In genomic region chr17:58919061-58919460, GRCm38 (mm10) we compare ENCODE assay signal across 9 mouse cellular contexts.
A peak's percentile ranks its signal among the peaks of the same experiment; 100 is the strongest.
DNase-seq lines count a peak whose midpoint lies in the region; ATAC-seq and TF ChIP-seq lines count a peak whose summit lies in the region.
"Had no signal": no experiment of that assay in that cellular context is flagged by ENCODE, and none has a peak within 500 bp of the region (broad histone marks: within the 10 kb centered on the region; RNA-seq: fewer than 3 reads in every experiment).

No protein-coding gene starts in this region.

- H3K27ac ChIP-seq in heart, adult 2 months: no peak overlapping the region
- no peak overlapping the region for H3K27ac ChIP-seq in heart, embryonic 10.5 days
- no peak overlapping the region for H3K27ac ChIP-seq in MEL (ENCODE audit: control insufficient read depth, low read depth, low read length)
- peak overlapping the region; percentile 65 for H3K27ac ChIP-seq in embryonic facial prominence, embryonic 10.5 days (replicated peaks)
- H3K27ac ChIP-seq in hindbrain, embryonic 16.5 days (ENCODE audit: low read depth, low read length): no peak overlapping the region
- no peak overlapping the region for H3K27ac ChIP-seq in midbrain, embryonic 14.5 days (replicated peaks; ENCODE audit: low read depth, low read length)
- H3K27ac ChIP-seq: macrophage had no signal

- no peaks in the 10 kb centered on the region for H3K9me3 ChIP-seq in heart, embryonic 10.5 days
- no peaks in the 10 kb centered on the region for H3K9me3 ChIP-seq in MEL (replicated peaks; ENCODE audit: insufficient read depth, low read length)
- H3K9me3 ChIP-seq in embryonic facial prominence, embryonic 10.5 days: no peaks in the 10 kb centered on the region
- no peaks in the 10 kb centered on the region for H3K9me3 ChIP-seq in hindbrain, embryonic 16.5 days (ENCODE audit: control insufficient read depth, low read length)
- H3K9me3 ChIP-seq in midbrain, embryonic 14.5 days (ENCODE audit: control insufficient read depth, low read length): no peaks in the 10 kb centered on the region

- peak overlapping the region; percentile 51 for H3K4me2 ChIP-seq in hindbrain, embryonic 16.5 days (ENCODE audit: low read length)
- H3K4me2 ChIP-seq in midbrain, embryonic 14.5 days (ENCODE audit: low read length): peak overlapping the region; percentile 40

- intact Hi-C loops in heart, adult 2 months (cut with DNase I): no loop called here
- intact Hi-C loops in left cerebral cortex, postnatal 10 days (cut with DNase I): no loop called here

- no peak for DNase-seq in heart, adult 2 months
- no peak for DNase-seq in heart, embryonic 10.5 days (ENCODE audit: low spot score)
- DNase-seq in MEL (ENCODE audit: low read depth, low spot score): peak; percentile 83
- DNase-seq in embryonic facial prominence, embryonic 10.5 days (ENCODE audit: low spot score): peak; percentile 66
- peak; percentile 29 to 37 for DNase-seq in left cerebral cortex, postnatal 10 days (ENCODE audit: extremely low spot score in 1 of 2, low spot score in 2 of 2)
- peak; percentile 84 for DNase-seq in midbrain, embryonic 14.5 days

- peak; percentile 77 for ATAC-seq in hindbrain, embryonic 16.5 days
- peak; percentile 60 for ATAC-seq in midbrain, embryonic 14.5 days (ENCODE audit: low FRiP score, low TSS enrichment)
- ATAC-seq in erythroblast, adult 5-6 weeks (replicated peaks; ENCODE audit: low FRiP score, poor library complexity, severe bottlenecking): no peak

- H3K79me2 ChIP-seq in heart, adult 2 months (replicated peaks; ENCODE audit: control insufficient read depth, insufficient read depth, low read length): no peaks in the 10 kb centered on the region
- H3K79me2 ChIP-seq in MEL (ENCODE audit: control insufficient read depth, insufficient read depth, low read length, poor library complexity): no peaks in the 10 kb centered on the region

- no peaks in the 10 kb centered on the region for H3K4me1 ChIP-seq in heart, adult 2 months (ENCODE audit: control insufficient read depth, insufficient read depth, low read length)
- no peaks in the 10 kb centered on the region for H3K4me1 ChIP-seq in heart, embryonic 10.5 days
- H3K4me1 ChIP-seq in MEL (ENCODE audit: control insufficient read depth in 1 of 2, insufficient read depth in 2 of 2, low read length in 2 of 2): peaks cover 7 to 32% of the 10 kb centered on the region in 2 experiments
- H3K4me1 ChIP-seq in embryonic facial prominence, embryonic 10.5 days: peaks cover 12% of the 10 kb centered on the region
- peaks cover 3% of the 10 kb centered on the region; the same call in 1 of the 2 replicates for H3K4me1 ChIP-seq in hindbrain, embryonic 16.5 days (ENCODE audit: control insufficient read depth, insufficient read depth, low read depth, low read length)
- 0 out of 2 replicates have a peak, but pooled peaks cover 5% of the 10 kb centered on the region for H3K4me1 ChIP-seq in midbrain, embryonic 14.5 days (ENCODE audit: control insufficient read depth, insufficient read depth, low read length)

- H3K27me3 ChIP-seq in heart, adult 2 months (ENCODE audit: control insufficient read depth, insufficient read depth, low read length): no peaks in the 10 kb centered on the region
- H3K27me3 ChIP-seq in heart, embryonic 10.5 days (ENCODE audit: insufficient read depth, poor library complexity, severe bottlenecking): no peaks in the 10 kb centered on the region
- no peaks in the 10 kb centered on the region for H3K27me3 ChIP-seq in MEL (ENCODE audit: control insufficient read depth in 1 of 2, insufficient read depth in 2 of 2, low read length in 2 of 2)
- no peaks in the 10 kb centered on the region for H3K27me3 ChIP-seq in embryonic facial prominence, embryonic 10.5 days (replicated peaks; ENCODE audit: low read depth, poor library complexity, severe bottlenecking)
- no peaks in the 10 kb centered on the region for H3K27me3 ChIP-seq in hindbrain, embryonic 16.5 days (replicated peaks; ENCODE audit: control insufficient read depth, insufficient read depth, low read length)
- no peaks in the 10 kb centered on the region for H3K27me3 ChIP-seq in midbrain, embryonic 14.5 days (ENCODE audit: control insufficient read depth, insufficient read depth, low read length)

- TF ChIP-seq RAD21 in MEL (IDR thresholded peaks at IDR 0.05; ENCODE audit: low read depth, low read length): peak; percentile 98

- TF ChIP-seq EP300 in heart, adult 2 months (IDR thresholded peaks at IDR 0.05; ENCODE audit: insufficient read depth, low read depth, low read length): no peak
- no peak for TF ChIP-seq EP300 in MEL (IDR thresholded peaks at IDR 0.05; ENCODE audit: low read depth in 1 of 2, low read length in 2 of 2)

- no peaks in the 10 kb centered on the region for H3K36me3 ChIP-seq in heart, adult 2 months (ENCODE audit: control insufficient read depth, insufficient read depth, low read length)
- H3K36me3 ChIP-seq in heart, embryonic 10.5 days: no peaks in the 10 kb centered on the region
- H3K36me3 ChIP-seq in MEL (ENCODE audit: control insufficient read depth in 1 of 2, insufficient read depth in 2 of 2, low read length in 2 of 2): peaks cover 0 to 35% of the 10 kb centered on the region in 2 experiments; a peak in 2 of 4 replicates
- H3K36me3 ChIP-seq in embryonic facial prominence, embryonic 10.5 days (replicated peaks): no peaks in the 10 kb centered on the region
- H3K36me3 ChIP-seq in hindbrain, embryonic 16.5 days (ENCODE audit: control insufficient read depth, insufficient read depth, low read length): no peaks in the 10 kb centered on the region
- no peaks in the 10 kb centered on the region for H3K36me3 ChIP-seq in midbrain, embryonic 14.5 days (ENCODE audit: control insufficient read depth, insufficient read depth, low read length)

- no peak overlapping the region for H3K4me3 ChIP-seq in heart, adult 2 months
- H3K4me3 ChIP-seq in heart, embryonic 10.5 days: no peak overlapping the region
- H3K4me3 ChIP-seq in MEL (ENCODE audit: control insufficient read depth in 1 of 2, insufficient read depth in 1 of 2, low read depth in 2 of 2, low read length in 2 of 2): no peak overlapping the region
- H3K4me3 ChIP-seq in embryonic facial prominence, embryonic 10.5 days: 0 out of 2 replicates have a peak overlapping the region, but pooled peaks have one; percentile 6
- 0 out of 2 replicates have a peak overlapping the region, but pooled peaks have one; percentile 18 for H3K4me3 ChIP-seq in hindbrain, embryonic 16.5 days (ENCODE audit: low read length)
- H3K4me3 ChIP-seq in midbrain, embryonic 14.5 days (replicated peaks; ENCODE audit: low read depth, low read length): no peak overlapping the region

- TF ChIP-seq POLR2A in heart, adult 2 months (IDR thresholded peaks at IDR 0.05; ENCODE audit: insufficient read depth, low read depth, low read length): no peak
- no peak for TF ChIP-seq POLR2A in MEL (IDR thresholded peaks at IDR 0.05; ENCODE audit: control insufficient read depth in 1 of 2, insufficient read depth in 1 of 2, low read depth in 1 of 2, low read length in 2 of 2, poor library complexity in 1 of 2)

- H3K9ac ChIP-seq in heart, adult 2 months (ENCODE audit: low read depth, low read length): no peak overlapping the region
- H3K9ac ChIP-seq in MEL (ENCODE audit: control insufficient read depth, low read depth, low read length, poor library complexity, severe bottlenecking): 0 out of 2 replicates have a peak overlapping the region, but pooled peaks have one; percentile 23
- no peak overlapping the region; the same call in 1 of the 2 replicates for H3K9ac ChIP-seq in hindbrain, embryonic 16.5 days (ENCODE audit: low read depth, low read length)
- no peak overlapping the region for H3K9ac ChIP-seq in midbrain, embryonic 14.5 days (replicated peaks; ENCODE audit: low read length)

- TF ChIP-seq CTCF in heart, adult 2 months (IDR thresholded peaks at IDR 0.05): peak; percentile 26; the same call in 1 of the 2 replicates
- peak; percentile 49 to 92 (median 56) for TF ChIP-seq CTCF in MEL (IDR thresholded peaks at IDR 0.05 in 2 of 3, conservative IDR thresholded peaks at IDR 0.05 in 1 of 3; ENCODE audit: control insufficient read depth in 1 of 3, insufficient read depth in 1 of 3, low read depth in 2 of 3, low read length in 3 of 3, poor library complexity in 1 of 3, severe bottlenecking in 1 of 3)

- 10% methylated on average over 8 of the region's 8 CpGs for WGBS in heart, adult 2 months
- WGBS in heart, embryonic 10.5 days: 8% methylated on average over 8 of the region's 8 CpGs
- WGBS in embryonic facial prominence, embryonic 10.5 days: 2% methylated on average over 8 of the region's 8 CpGs
- WGBS in hindbrain, embryonic 16.5 days: 2% methylated on average over 8 of the region's 8 CpGs
- 0% methylated on average over 8 of the region's 8 CpGs for WGBS in midbrain, embryonic 14.5 days

TF ChIP-seq in MEL, 35 proteins besides CTCF, POLR2A, EP300 and RAD21:
- TF ChIP-seq ZC3H11A (IDR thresholded peaks at IDR 0.05; ENCODE audit: low read depth, low read length): peak; percentile 90
- TF ChIP-seq SMC3 (IDR thresholded peaks at IDR 0.05; ENCODE audit: low read depth, low read length): peak; percentile 80
- TF ChIP-seq ETS1 (IDR thresholded peaks at IDR 0.05; ENCODE audit: low read depth, low read length): no peak
TF ChIP-seq in MEL: peak in this region for 2.

Comparison
In these comparisons a context has a peak if more than half of its experiments do, and no peak if none do; other contexts are left out.
1. DNase-seq: peak in MEL (single experiment), embryonic facial prominence, embryonic 10.5 days (single experiment), left cerebral cortex, postnatal 10 days (2 of 2) and midbrain, embryonic 14.5 days (single experiment); none in heart, adult 2 months (0 of 2) and heart, embryonic 10.5 days (single experiment).
2. H3K4me3 ChIP-seq: peak in embryonic facial prominence, embryonic 10.5 days (single experiment) and hindbrain, embryonic 16.5 days (single experiment); none in heart, adult 2 months (single experiment), heart, embryonic 10.5 days (single experiment), MEL (0 of 2) and midbrain, embryonic 14.5 days (single experiment).